Mouse (Mus musculus) ovary, adult 2 months (tissue): ENCODE measurements around the gene Ccm2. TPM values are rescaled to one million over a fixed set of nuclear protein-coding genes. Genes with fewer than 3 reads are reported as not detected.

Experiments
- polyA plus RNA-seq: library from polyadenylated mRNA; depleted of rRNA; stranded (reverse); fragments of >200 nt; gene quantifications from 2 replicates; pipeline ENCODE4 v1.2.3, GENCODE M21; 2012; rRNA removed

Ccm2 gene
- polyA plus RNA-seq, result 99.2 and 104 TPM in 2 replicates

GRCm38 (mm10) chr11:6546205-6547013 is at the start of gene Ccm2:
TSS of gene Ccm2 (plus strand) at chr11:6546887.

GRCm38 (mm10) chr11:6520507-6521173 is 26.0 kb upstream of the Ccm2 start, which contains the start of gene Myo1g:
TSS of gene Myo1g (minus strand) at chr11:6520965.

GRCm38 (mm10) chr11:6605491-6606399 is 59.1 kb downstream of the Ccm2 start, which contains the start of gene Nacad:
TSS of gene Nacad (minus strand) at chr11:6606053.

GRCm38 (mm10) chr11:6625478-6626387 is 79.0 kb downstream of the Ccm2 start, which contains the start of gene Tbrg4:
TSS of gene Tbrg4 (minus strand) at chr11:6626067.

GRCm38 (mm10) chr11:6638537-6638936 is 91.8 kb downstream of the Ccm2 start, which contains the start of gene Wap:
TSS of gene Wap (minus strand) at chr11:6638637.

Other genes with a start within 250 kb of the Ccm2 start
- gene Zmiz2, start 157.8 kb upstream of the Ccm2 start, polyA plus RNA-seq, result 47.7 and 61.9 TPM in 2 replicates
- gene Ppia, start 131.4 kb upstream of the Ccm2 start, polyA plus RNA-seq, result 328 and 662 TPM in 2 replicates
- 76.3 and 94.5 TPM in 2 replicates for gene H2afv, start 102.4 kb upstream of the Ccm2 start, polyA plus RNA-seq
- gene Purb, start 71.0 kb upstream of the Ccm2 start, polyA plus RNA-seq, result 11.0 and 15.9 TPM in 2 replicates
- gene Myo1g, start 25.9 kb upstream of the Ccm2 start, polyA plus RNA-seq, result 5.9 and 6.1 TPM in 2 replicates
- 8.0 and 9.7 TPM in 2 replicates for gene Nacad, start 59.2 kb downstream of the Ccm2 start, polyA plus RNA-seq
- gene Tbrg4, start 79.2 kb downstream of the Ccm2 start, polyA plus RNA-seq, result 134 and 138 TPM in 2 replicates
- not detected in 2 replicates for gene Wap, start 91.8 kb downstream of the Ccm2 start, polyA plus RNA-seq
- 43.3 and 76.2 TPM in 2 replicates for gene Ramp3, start 111.6 kb downstream of the Ccm2 start, polyA plus RNA-seq